Mouse (Mus musculus) induced T-regulatory cell, adult 2 months (primary cell): ENCODE results near the gene Cmpk2.
"Not testable (repeated sequence)": the region's sequence is repeated elsewhere in the genome, so short reads cannot be mapped to it uniquely, and the experiment has no call there.

Source experiments
- DNase-seq: peaks from one replicate; pipeline ENCODE4 v3.0.0-alpha.2; 2012; ENCODE audit warnings: low read depth

Gene Cmpk2

GRCm38 (mm10) chr12:26478196-26479004, 9.4 kb downstream of the Cmpk2 start:
- no peak for DNase-seq

DNA sequence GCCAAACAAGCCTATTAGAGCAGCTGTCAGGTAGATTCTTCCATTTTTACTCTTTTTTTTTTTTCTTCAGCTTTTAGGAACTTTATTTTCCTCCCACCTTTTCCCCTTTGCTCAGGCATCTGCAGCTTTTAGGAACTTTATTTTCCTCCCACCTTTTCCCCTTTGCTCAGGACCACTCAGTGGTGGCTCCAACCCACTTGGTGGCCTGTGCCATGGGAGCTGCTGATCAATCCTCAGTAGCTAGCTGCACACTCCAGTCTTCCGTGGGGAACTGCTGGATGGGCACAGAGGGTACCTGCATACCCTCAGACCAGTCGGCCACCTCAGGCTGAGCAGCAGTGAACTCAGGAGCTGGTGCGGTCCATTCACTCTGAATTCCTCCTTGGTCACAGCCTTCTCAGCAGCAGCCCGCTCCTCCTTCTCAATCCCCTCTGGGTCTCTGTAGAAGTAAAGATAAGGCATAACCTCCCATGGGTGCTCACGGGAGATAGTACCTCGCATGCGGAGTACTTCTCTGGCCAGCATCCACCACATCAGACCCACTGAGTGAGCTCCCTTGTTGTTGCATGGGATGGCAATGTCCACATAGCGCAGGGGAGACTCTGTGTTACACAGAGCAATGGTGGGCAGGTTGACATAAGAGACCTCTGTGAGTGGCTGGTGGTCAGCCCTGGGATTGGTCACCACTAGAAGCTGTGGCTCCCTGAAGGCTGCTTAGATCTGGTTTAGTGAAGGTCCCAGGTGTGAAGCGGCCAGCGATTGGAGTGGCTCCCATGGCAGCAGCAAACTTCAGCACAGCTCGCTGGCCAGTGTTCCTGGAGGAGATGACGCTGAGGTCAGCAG, 17.0 kb downstream of the Cmpk2 start:
- DNase-seq, result not testable (repeated sequence)

GRCm38 (mm10) chr12:26487874-26488616, 19.0 kb downstream of the Cmpk2 start:
- no peak for DNase-seq

DNA sequence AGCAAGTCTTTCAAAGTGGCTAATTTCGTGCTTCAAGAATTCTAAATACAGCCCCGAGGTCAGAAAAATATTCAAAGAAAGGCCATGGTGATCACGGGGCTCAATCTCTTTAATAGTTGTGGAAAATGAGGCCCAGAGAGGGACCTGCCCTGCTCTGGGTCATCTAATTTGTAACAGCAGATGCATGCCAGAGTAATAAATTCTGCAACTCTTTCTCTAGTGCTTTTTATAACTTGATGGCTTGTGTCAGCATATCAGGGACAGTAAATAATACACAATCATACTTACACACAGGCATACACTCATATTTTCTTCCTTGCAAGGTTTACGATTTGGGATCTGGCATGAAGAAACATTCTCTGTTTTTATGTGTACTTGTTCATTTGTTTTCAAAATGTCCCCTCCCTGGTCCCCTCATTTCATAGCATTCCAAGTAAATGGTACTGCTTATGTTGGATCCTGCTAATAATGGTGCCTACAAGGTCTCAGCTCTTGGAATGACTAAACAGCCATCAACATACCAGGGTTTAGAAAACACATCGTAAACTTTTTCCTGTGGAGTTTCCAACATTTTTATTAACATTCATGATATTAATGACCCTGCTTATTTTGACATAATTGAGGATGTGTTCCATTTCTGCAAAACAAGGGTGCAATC, 19.7 kb downstream of the Cmpk2 start:
- no peak for DNase-seq

- DNase-seq, result peak; percentile 50
Observed at GRCm38 (mm10) chr12:26489942-26490341, 20.9 kb downstream of the Cmpk2 start.

GRCm38 (mm10) chr12:26501042-26501441, 32.0 kb downstream of the Cmpk2 start:
- no peak for DNase-seq

GRCm38 (mm10) chr12:26510971-26511370, 42.0 kb downstream of the Cmpk2 start:
- DNase-seq, result no peak

- DNase-seq, result no peak
Observed at GRCm38 (mm10) chr12:26518206-26518605, 49.2 kb downstream of the Cmpk2 start.

GRCm38 (mm10) chr12:26524943-26525697, 56.1 kb downstream of the Cmpk2 start:
- DNase-seq, result no peak

DNA sequence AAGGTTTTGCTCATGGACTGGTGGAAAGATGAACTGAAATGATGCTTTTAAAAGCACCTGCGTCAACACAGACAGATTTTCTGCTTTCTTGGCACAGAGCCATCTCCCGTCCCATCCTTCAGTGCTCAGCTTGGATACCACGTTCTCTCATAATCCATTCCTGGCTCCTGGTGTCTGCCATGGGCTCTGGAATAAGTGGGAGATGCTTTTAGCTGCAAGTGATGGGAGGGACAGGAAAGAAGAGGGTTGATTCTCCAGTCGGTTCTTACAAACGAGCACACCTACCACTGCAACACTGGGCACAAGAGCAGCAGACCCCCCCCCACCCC, 56.7 kb downstream of the Cmpk2 start:
- DNase-seq, result no peak
